Mouse (Mus musculus): ENCODE results near the gene Babam2.

- TF ChIP-seq CTCF (IDR thresholded peaks at IDR 0.05; ENCODE audit: low read depth) (no peak), EP300 (IDR thresholded peaks at IDR 0.05; ENCODE audit: low read depth) (no peak)
Measured at GRCm38 (mm10) chr5:31924075-31924474, 226.6 kb downstream of the Babam2 start.
